Mouse (Mus musculus): Measurements from ENCODE around the gene Gm20449. TPM values are rescaled to one million over a fixed set of nuclear protein-coding genes. Genes with fewer than 3 reads are reported as not detected.
"Not testable (repeated sequence)": the region's sequence is repeated elsewhere in the genome, so short reads cannot be mapped to it uniquely, and the experiment has no call there.

The Gm20449 gene
- total RNA-seq, 1 experiment, result 0.04 TPM

DNA sequence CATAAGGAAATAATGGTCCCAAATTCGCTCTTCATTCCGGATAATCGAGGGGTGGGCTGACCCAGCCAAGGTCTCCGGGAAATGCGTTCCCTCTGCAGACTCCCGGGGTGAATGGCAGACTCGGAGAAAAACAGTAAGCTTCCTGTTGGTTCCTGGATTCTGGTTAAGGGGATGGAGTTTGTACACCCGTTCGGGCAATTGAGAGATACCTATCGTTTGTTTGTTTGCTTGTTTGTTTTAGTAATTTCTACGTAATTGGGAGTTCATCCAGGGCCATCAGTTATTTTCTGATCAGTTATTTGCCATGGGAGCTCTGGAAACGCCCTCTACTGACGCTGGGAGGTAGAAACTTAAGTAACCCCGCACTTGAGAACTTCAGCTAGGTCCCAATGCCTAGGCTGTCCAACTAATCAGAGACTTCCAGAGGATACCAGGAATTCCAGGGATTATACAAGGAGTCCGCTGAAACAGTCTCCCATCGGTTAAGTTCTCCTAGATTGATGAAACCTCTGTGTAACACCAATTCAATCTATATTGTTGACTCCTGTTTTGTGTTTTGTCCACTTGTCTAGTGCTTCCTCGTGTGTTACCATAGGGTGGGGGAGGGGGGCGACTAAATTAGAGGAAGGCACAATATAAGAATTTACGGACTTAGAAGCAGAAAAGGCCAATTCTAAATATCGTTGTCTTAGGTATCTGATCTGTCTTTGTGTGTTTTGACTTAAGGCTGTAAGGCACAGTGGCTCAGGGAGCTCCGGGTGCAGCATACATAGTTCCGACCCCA lies 1.1 kb upstream of the Gm20449 start:
- H3K9ac ChIP-seq (ENCODE audit: insufficient read depth, low read depth, low read length, poor library complexity, severe bottlenecking), result peak overlapping the region; percentile 72
- peak; percentile 54 for DNase-seq (ENCODE audit: low read depth, low spot score)
- H3K4me1 ChIP-seq (ENCODE audit: control insufficient read depth in 2 of 2, insufficient read depth in 2 of 2, low read length in 2 of 2, poor library complexity in 1 of 2), result peaks cover 0 to 3% of the 10 kb centered on the region in 2 experiments; a peak in 1 of 4 replicates
- no peak for TF ChIP-seq HCFC1 (IDR thresholded peaks at IDR 0.05; ENCODE audit: borderline replicate concordance, insufficient read depth, low read length)
- TF ChIP-seq CHD2 (IDR thresholded peaks at IDR 0.05; ENCODE audit: low read depth, low read length), result no peak
- TF ChIP-seq MAFK (IDR thresholded peaks at IDR 0.05; ENCODE audit: insufficient read depth, low read depth, low read length), result no peak
- TF ChIP-seq ZNF384 (IDR thresholded peaks at IDR 0.05; ENCODE audit: low read depth, low read length), result no peak
- no peak for TF ChIP-seq ZC3H11A (IDR thresholded peaks at IDR 0.05; ENCODE audit: borderline replicate concordance, low read depth, low read length)
- H3K36me3 ChIP-seq (ENCODE audit: control insufficient read depth, insufficient read depth, low read length, poor library complexity, severe bottlenecking), result no peaks in the 10 kb centered on the region
- in situ Hi-C loops (cut with MboI; ENCODE audit: low sequenced_read_pairs in 2 of 2, unreplicated experiment in 2 of 2), result no loop called here
- no peaks in the 10 kb centered on the region for H3K9me3 ChIP-seq (ENCODE audit: control insufficient read depth, insufficient read depth, low read depth, low read length)
- peak overlapping the region; percentile 74 to 83 for H3K4me3 ChIP-seq (ENCODE audit: insufficient read depth in 1 of 2, low read depth in 1 of 2, low read length in 2 of 2, poor library complexity in 1 of 2, severe bottlenecking in 1 of 2)
- H3K27ac ChIP-seq (ENCODE audit: insufficient read depth, low read depth, low read length, poor library complexity, severe bottlenecking), result peak overlapping the region; percentile 52; the same call in 1 of the 2 replicates

DNA sequence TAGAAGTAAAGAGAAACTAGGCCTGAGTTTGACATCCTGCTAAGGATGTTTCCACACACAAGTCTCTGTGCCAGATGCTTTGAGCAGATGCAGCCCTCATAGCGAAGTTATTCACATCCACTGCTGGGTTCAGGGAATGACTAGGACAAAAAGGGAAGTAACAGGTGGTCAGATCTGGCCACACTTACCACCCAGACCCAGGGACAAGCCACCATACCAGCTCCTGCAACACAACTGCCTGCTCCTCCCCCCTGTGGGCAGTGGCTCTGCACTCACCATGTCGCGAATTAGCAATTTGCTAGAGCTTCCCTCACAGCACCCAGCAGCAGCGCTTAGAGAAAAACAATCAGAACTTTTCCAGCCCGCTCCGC lies 214 bp downstream of the Gm20449 start:
- H3K4me1 ChIP-seq (ENCODE audit: control insufficient read depth in 2 of 2, insufficient read depth in 2 of 2, low read length in 2 of 2, poor library complexity in 1 of 2); in situ Hi-C loops (cut with MboI; ENCODE audit: low sequenced_read_pairs in 2 of 2, unreplicated experiment in 2 of 2); H3K36me3 ChIP-seq (ENCODE audit: control insufficient read depth, insufficient read depth, low read length, poor library complexity, severe bottlenecking); DNase-seq (ENCODE audit: low read depth, low spot score); H3K27ac ChIP-seq (ENCODE audit: insufficient read depth, low read depth, low read length, poor library complexity, severe bottlenecking); H3K9me3 ChIP-seq (ENCODE audit: control insufficient read depth, insufficient read depth, low read depth, low read length): not testable (repeated sequence)
- peak overlapping the region; percentile 74 to 83 for H3K4me3 ChIP-seq (ENCODE audit: insufficient read depth in 1 of 2, low read depth in 1 of 2, low read length in 2 of 2, poor library complexity in 1 of 2, severe bottlenecking in 1 of 2)
- peak overlapping the region; percentile 77 for H3K9ac ChIP-seq (ENCODE audit: insufficient read depth, low read depth, low read length, poor library complexity, severe bottlenecking)

DNA sequence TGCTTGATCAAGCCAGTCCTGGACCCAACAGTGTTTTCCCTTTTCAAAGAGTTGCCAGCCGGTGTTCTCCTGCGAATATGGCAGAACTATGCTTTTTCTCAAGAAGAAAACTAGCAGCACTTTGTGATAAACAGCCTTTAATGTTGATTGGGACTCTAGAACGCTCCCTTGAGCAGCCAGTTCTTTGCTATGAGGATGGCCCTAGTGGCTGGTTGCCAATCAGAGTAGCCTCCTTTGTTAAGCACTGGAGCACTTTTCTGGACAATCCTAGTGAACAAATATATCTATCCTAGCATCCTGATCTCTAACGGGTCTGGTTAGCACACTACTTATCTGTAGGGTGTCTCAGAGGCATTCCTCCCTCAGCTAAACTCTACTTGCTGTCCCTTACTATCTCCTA lies 753 bp downstream of the Gm20449 start:
- H3K36me3 ChIP-seq (ENCODE audit: control insufficient read depth, insufficient read depth, low read length, poor library complexity, severe bottlenecking); in situ Hi-C loops (cut with MboI; ENCODE audit: low sequenced_read_pairs in 2 of 2, unreplicated experiment in 2 of 2); H3K9ac ChIP-seq (ENCODE audit: insufficient read depth, low read depth, low read length, poor library complexity, severe bottlenecking); DNase-seq (ENCODE audit: low read depth, low spot score); H3K27ac ChIP-seq (ENCODE audit: insufficient read depth, low read depth, low read length, poor library complexity, severe bottlenecking); H3K9me3 ChIP-seq (ENCODE audit: control insufficient read depth, insufficient read depth, low read depth, low read length); H3K4me1 ChIP-seq (ENCODE audit: control insufficient read depth in 2 of 2, insufficient read depth in 2 of 2, low read length in 2 of 2, poor library complexity in 1 of 2): not testable (repeated sequence)
- peak overlapping the region; percentile 74 to 83; a peak in 2 of 4 replicates for H3K4me3 ChIP-seq (ENCODE audit: insufficient read depth in 1 of 2, low read depth in 1 of 2, low read length in 2 of 2, poor library complexity in 1 of 2, severe bottlenecking in 1 of 2)

DNA sequence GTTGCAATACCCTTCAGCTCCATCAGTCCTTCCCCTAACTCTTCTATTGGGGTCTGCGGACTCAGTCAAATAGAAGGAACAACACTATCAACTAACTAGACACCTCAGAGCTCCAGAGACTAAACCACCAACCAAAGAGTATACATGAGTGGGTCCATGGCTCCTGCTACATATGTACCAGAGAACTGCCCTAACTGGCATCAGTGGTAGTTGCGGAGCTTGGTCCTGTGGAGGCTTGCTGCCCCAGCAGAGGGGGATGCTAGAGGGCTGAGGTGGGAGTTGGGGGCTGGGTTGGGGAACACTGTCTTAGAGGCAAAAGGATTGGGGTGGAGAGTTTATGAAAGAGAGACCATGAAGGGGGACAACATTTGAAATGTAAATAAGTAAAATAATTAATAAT lies 1.3 kb downstream of the Gm20449 start:
- Histone ChIP-seq H3K4me3 (ENCODE audit: insufficient read depth in 1 of 2, low read depth in 1 of 2, low read length in 2 of 2, poor library complexity in 1 of 2, severe bottlenecking in 1 of 2) (no peak overlapping the region), H3K36me3 (ENCODE audit: control insufficient read depth, insufficient read depth, low read length, poor library complexity, severe bottlenecking) (no peaks in the 10 kb centered on the region), H3K4me1 (ENCODE audit: control insufficient read depth in 2 of 2, insufficient read depth in 2 of 2, low read length in 2 of 2, poor library complexity in 1 of 2) (peaks cover 0 to 3% of the 10 kb centered on the region in 2 experiments; a peak in 1 of 4 replicates), H3K27ac (ENCODE audit: insufficient read depth, low read depth, low read length, poor library complexity, severe bottlenecking) (no peak overlapping the region), H3K9ac (ENCODE audit: insufficient read depth, low read depth, low read length, poor library complexity, severe bottlenecking) (no peak overlapping the region), H3K9me3 (ENCODE audit: control insufficient read depth, insufficient read depth, low read depth, low read length) (no peaks in the 10 kb centered on the region)
- in situ Hi-C loops (cut with MboI; ENCODE audit: low sequenced_read_pairs in 2 of 2, unreplicated experiment in 2 of 2), result no loop called here
- no peak for DNase-seq (ENCODE audit: low read depth, low spot score)
- TF ChIP-seq CHD2 (IDR thresholded peaks at IDR 0.05; ENCODE audit: low read depth, low read length), result no peak
- no peak for TF ChIP-seq ZC3H11A (IDR thresholded peaks at IDR 0.05; ENCODE audit: borderline replicate concordance, low read depth, low read length)
- no peak for TF ChIP-seq ZNF384 (IDR thresholded peaks at IDR 0.05; ENCODE audit: low read depth, low read length)
- TF ChIP-seq HCFC1 (IDR thresholded peaks at IDR 0.05; ENCODE audit: borderline replicate concordance, insufficient read depth, low read length), result no peak
- TF ChIP-seq MAFK (IDR thresholded peaks at IDR 0.05; ENCODE audit: insufficient read depth, low read depth, low read length), result no peak

DNA sequence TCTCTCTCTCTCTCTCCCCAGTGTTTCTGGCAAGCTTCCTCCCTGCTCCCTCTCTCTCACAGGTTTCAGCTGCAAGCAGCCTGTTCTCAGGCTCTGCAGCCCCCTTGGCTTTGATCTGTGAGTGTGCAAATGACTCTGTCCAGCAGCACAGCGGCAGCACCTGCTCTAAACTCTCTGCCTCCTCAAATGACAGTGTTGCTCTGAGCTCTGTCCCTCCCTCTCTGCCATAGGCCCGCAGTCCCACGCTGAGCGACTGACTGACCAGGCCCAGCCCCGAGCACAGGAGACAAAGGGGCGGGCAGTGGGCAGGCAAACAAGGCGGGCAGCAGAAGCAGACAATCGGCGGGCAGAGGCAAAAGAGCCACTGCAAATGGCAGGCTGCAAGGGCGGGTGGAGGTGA lies 47.4 kb downstream of the Gm20449 start:
- no peaks in the 10 kb centered on the region for H3K36me3 ChIP-seq (ENCODE audit: control insufficient read depth, insufficient read depth, low read length, poor library complexity, severe bottlenecking)
- H3K4me1 ChIP-seq (ENCODE audit: control insufficient read depth in 2 of 2, insufficient read depth in 2 of 2, low read length in 2 of 2, poor library complexity in 1 of 2), result no peaks in the 10 kb centered on the region
- in situ Hi-C loops (cut with MboI; ENCODE audit: low sequenced_read_pairs in 2 of 2, unreplicated experiment in 2 of 2), result no loop called here
- no peak overlapping the region for H3K9ac ChIP-seq (ENCODE audit: insufficient read depth, low read depth, low read length, poor library complexity, severe bottlenecking)
- peak overlapping the region; percentile 53 to 62; a peak in 3 of 4 replicates for H3K4me3 ChIP-seq (ENCODE audit: insufficient read depth in 1 of 2, low read depth in 1 of 2, low read length in 2 of 2, poor library complexity in 1 of 2, severe bottlenecking in 1 of 2)
- no peak overlapping the region for H3K27ac ChIP-seq (ENCODE audit: insufficient read depth, low read depth, low read length, poor library complexity, severe bottlenecking)
- H3K9me3 ChIP-seq (ENCODE audit: control insufficient read depth, insufficient read depth, low read depth, low read length), result no peaks in the 10 kb centered on the region
- TF ChIP-seq ZNF384 (IDR thresholded peaks at IDR 0.05; ENCODE audit: low read depth, low read length) (no peak), HCFC1 (IDR thresholded peaks at IDR 0.05; ENCODE audit: borderline replicate concordance, insufficient read depth, low read length) (no peak), MAFK (IDR thresholded peaks at IDR 0.05; ENCODE audit: insufficient read depth, low read depth, low read length) (no peak), CHD2 (IDR thresholded peaks at IDR 0.05; ENCODE audit: low read depth, low read length) (no peak), ZC3H11A (IDR thresholded peaks at IDR 0.05; ENCODE audit: borderline replicate concordance, low read depth, low read length) (no peak)
- peak; percentile 15 for DNase-seq (ENCODE audit: low read depth, low spot score)

DNA sequence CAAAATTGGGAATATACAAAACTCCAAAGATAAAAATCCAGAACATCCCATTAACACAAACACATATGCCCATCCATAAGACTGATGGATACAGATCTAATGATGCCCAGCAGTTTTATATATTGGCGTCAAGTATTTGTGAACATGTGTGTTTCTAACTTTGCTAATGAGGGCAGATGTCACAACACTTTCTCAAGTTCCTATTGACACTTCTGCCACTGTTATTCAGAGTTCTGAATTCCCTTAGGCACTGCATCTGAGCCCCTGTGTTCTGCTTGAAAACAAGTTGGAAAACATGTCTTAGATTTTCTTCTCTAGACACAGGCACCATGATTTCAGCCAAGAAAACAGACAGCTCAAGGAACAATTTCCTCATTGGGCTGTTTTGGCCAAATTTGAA lies 50.6 kb downstream of the Gm20449 start, which contains the start of gene Vmn2r57:
TSS of gene Vmn2r57 (minus strand) at position 101 of the 400 bp plus-strand sequence.
- H3K4me1 ChIP-seq (ENCODE audit: control insufficient read depth in 2 of 2, insufficient read depth in 2 of 2, low read length in 2 of 2, poor library complexity in 1 of 2); H3K9ac ChIP-seq (ENCODE audit: insufficient read depth, low read depth, low read length, poor library complexity, severe bottlenecking); H3K27ac ChIP-seq (ENCODE audit: insufficient read depth, low read depth, low read length, poor library complexity, severe bottlenecking); H3K4me3 ChIP-seq (ENCODE audit: insufficient read depth in 1 of 2, low read depth in 1 of 2, low read length in 2 of 2, poor library complexity in 1 of 2, severe bottlenecking in 1 of 2); DNase-seq (ENCODE audit: low read depth, low spot score); in situ Hi-C loops (cut with MboI; ENCODE audit: low sequenced_read_pairs in 2 of 2, unreplicated experiment in 2 of 2); H3K36me3 ChIP-seq (ENCODE audit: control insufficient read depth, insufficient read depth, low read length, poor library complexity, severe bottlenecking); H3K9me3 ChIP-seq (ENCODE audit: control insufficient read depth, insufficient read depth, low read depth, low read length): not testable (repeated sequence)
